Mouse (Mus musculus) testis, adult 2 months (tissue): ENCODE results near the gene Anxa2.

Source experiments
- CTCF ChIP-seq: fragments of 200-500 bp; IDR thresholded peaks from 2 replicates; pipeline ENCODE4 v1.5.1; 2012; ENCODE audit warnings: low read depth, mild to moderate bottlenecking, inconsistent platforms, low read length, moderate library complexity; ENCODE audit not compliant: control insufficient read depth, insufficient read depth, insufficient replicate concordance
- POLR2A ChIP-seq: fragments of 200-500 bp; IDR thresholded peaks from 2 replicates; pipeline ENCODE4 v1.6.1; 2012; ENCODE audit warnings: low read depth, mild to moderate bottlenecking, inconsistent platforms, low read length, moderate library complexity; ENCODE audit not compliant: control insufficient read depth

DNA sequence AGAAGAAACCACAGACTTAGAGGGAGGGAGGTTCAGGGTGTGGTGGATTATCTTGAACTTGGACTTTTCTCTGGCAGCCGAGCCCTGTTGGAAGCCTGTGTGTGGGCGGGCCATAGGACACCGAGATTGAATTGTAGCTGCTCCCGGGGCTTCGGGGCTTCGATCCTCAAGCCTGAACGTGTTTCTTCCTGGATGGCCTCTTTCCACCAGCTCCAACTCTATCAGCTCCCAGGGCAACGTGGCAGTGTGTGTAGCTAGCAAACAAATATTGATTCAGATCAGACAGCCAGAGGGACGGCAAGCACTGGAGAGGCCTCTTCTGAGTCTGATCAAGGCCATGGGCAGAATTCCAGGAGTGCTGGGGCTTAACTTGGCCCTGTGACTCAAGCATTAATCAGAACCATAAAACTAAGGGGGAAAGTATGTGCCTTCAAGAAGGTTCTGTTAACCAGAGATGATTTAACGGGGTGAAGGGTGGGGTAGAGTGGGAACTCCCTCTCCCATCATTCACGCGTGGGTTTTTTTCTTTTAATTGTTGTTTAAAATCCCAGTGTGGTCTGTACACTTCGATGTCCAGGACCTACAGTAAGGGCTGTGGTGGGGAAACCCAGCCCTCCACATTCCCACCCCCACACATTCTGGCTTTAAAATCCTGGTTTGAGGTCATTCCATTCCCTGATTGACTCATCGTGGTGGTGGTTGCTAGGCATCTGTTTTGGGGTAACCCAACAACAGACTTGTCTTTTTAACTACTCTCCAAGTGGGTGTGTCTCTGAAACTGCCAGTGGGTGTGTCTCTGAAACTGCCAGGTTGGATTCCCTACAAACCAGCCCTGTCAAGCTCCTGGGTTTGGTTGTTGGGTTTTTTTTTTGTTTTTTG, 4.6 kb downstream of the Anxa2 start:
- no peak for TF ChIP-seq CTCF
- no peak for TF ChIP-seq POLR2A
